Mouse (Mus musculus): Measurements from ENCODE around the gene Gimap9.

DNA sequence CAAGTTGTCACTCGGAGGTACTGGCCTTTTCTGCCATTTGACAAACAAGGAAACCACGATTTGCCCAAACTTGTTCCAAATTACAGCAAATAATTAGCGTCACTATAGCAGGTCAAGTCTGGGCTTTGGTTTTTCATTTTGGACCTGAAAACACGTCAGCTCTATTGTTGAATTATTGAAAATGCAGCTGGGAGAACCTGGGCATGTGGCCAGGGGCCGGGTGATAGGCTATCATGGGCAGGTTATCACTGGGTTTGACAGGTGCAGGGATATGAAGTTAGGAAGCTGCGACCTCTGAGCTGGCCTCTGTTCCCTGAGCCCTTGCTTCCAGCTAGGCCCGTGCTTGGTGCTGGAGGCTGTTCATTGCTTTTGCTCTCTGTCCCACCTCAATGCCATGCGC is 45.1 kb upstream of the Gimap9 start:
- no peak for TF ChIP-seq CTCF (IDR thresholded peaks at IDR 0.05; ENCODE audit: borderline replicate concordance, insufficient read depth, low read depth, low read length)
- no peak for TF ChIP-seq POLR2A (IDR thresholded peaks at IDR 0.05; ENCODE audit: borderline replicate concordance, insufficient read depth, low read length)

Measured in cerebellum, adult 2 months (tissue).